Mouse (Mus musculus): Measurements from ENCODE around the gene Etnk2. TPM values are rescaled to one million over a fixed set of nuclear protein-coding genes. Genes with fewer than 3 reads are reported as not detected.
A peak's percentile ranks its signal among the peaks of the same experiment; 100 is the strongest.

Gene Etnk2
- polyA plus RNA-seq, 1 experiment from 2014 or later, result 4.3 TPM

GRCm38 (mm10) chr1:133385506-133385905 lies 22.1 kb downstream of the Etnk2 start:
- peaks cover 5% of the 10 kb centered on the region; the same call in 1 of the 2 replicates for H3K36me3 ChIP-seq
- H3K27me3 ChIP-seq, result no peaks in the 10 kb centered on the region
- no peak overlapping the region for H3K4me2 ChIP-seq
- WGBS (ENCODE audit: insufficient replicate concordance), result 29% methylated on average over 9 of the region's 9 CpGs
- H3K4me1 ChIP-seq (replicated peaks), result peaks cover 15% of the 10 kb centered on the region
- no peak overlapping the region for H3K9ac ChIP-seq
- H3K27ac ChIP-seq, result no peak overlapping the region
- ATAC-seq (ENCODE audit: low read depth) (no peak), DNase-seq (peak; percentile 58)
- H3K4me3 ChIP-seq (replicated peaks), result no peak overlapping the region
- no peaks in the 10 kb centered on the region for H3K9me3 ChIP-seq (replicated peaks)

DNA sequence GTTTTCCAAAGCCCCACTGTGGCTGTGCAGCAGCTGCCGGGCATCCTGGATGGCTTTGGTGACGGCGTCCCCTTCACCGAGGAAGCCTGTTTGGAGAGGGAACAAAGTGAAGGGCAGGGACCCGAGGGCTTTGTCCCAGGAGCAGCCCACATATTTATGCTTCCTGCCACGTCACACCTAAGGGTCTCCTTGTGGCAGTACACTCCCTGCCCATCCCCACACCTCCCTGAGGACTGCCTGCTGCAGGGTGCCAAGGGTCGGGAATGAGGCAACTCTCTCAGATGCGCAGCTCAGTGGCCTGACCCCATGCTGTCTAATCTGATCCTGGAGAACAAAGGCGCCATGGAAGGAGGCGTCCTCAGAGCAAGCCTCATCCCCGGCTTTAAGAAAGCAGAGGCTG lies 22.8 kb downstream of the Etnk2 start:
- Histone ChIP-seq H3K4me3 (replicated peaks) (no peak overlapping the region), H3K36me3 (peaks cover 5% of the 10 kb centered on the region; the same call in 1 of the 2 replicates), H3K4me2 (no peak overlapping the region), H3K27ac (no peak overlapping the region), H3K9ac (no peak overlapping the region), H3K9me3 (replicated peaks) (no peaks in the 10 kb centered on the region), H3K4me1 (replicated peaks) (peaks cover 15% of the 10 kb centered on the region), H3K27me3 (no peaks in the 10 kb centered on the region)
- ATAC-seq (ENCODE audit: low read depth), result no peak
- no peak for DNase-seq
- WGBS (ENCODE audit: insufficient replicate concordance), result 75% methylated on average over 11 of the region's 11 CpGs

- ATAC-seq (ENCODE audit: low read depth) (peak; percentile 45; the same call in 1 of the 2 replicates), DNase-seq (no peak)
- H3K36me3 ChIP-seq, result peaks cover 14% of the 10 kb centered on the region
- no peak overlapping the region for H3K27ac ChIP-seq
- no peak overlapping the region for H3K4me2 ChIP-seq
- WGBS (ENCODE audit: insufficient replicate concordance), result 69% methylated on average over 19 of the region's 19 CpGs
- H3K9ac ChIP-seq, result no peak overlapping the region
- no peaks in the 10 kb centered on the region for H3K27me3 ChIP-seq
- no peaks in the 10 kb centered on the region for H3K9me3 ChIP-seq (replicated peaks)
- H3K4me3 ChIP-seq (replicated peaks), result no peak overlapping the region
- H3K4me1 ChIP-seq (replicated peaks), result peaks cover 15% of the 10 kb centered on the region
Observed at GRCm38 (mm10) chr1:133387539-133388268, 24.3 kb downstream of the Etnk2 start.

GRCm38 (mm10) chr1:133394702-133395101 lies 31.3 kb downstream of the Etnk2 start:
- ATAC-seq (ENCODE audit: low read depth), result no peak
- WGBS (ENCODE audit: insufficient replicate concordance), result 56% methylated on average over 4 of the region's 4 CpGs
- Histone ChIP-seq H3K27me3 (no peaks in the 10 kb centered on the region), H3K27ac (no peak overlapping the region), H3K4me2 (no peak overlapping the region), H3K9ac (no peak overlapping the region), H3K4me1 (replicated peaks) (peaks cover 9% of the 10 kb centered on the region), H3K36me3 (peaks cover 16% of the 10 kb centered on the region), H3K9me3 (replicated peaks) (no peaks in the 10 kb centered on the region), H3K4me3 (replicated peaks) (no peak overlapping the region)
- no peak for DNase-seq

GRCm38 (mm10) chr1:133396693-133397092 lies 33.3 kb downstream of the Etnk2 start:
- H3K4me1 ChIP-seq (replicated peaks), result peaks cover 15% of the 10 kb centered on the region
- H3K36me3 ChIP-seq, result peaks cover 7% of the 10 kb centered on the region
- WGBS (ENCODE audit: insufficient replicate concordance), result 67% methylated on average over 5 of the region's 5 CpGs
- no peak overlapping the region for H3K4me3 ChIP-seq (replicated peaks)
- H3K27ac ChIP-seq, result no peak overlapping the region
- no peaks in the 10 kb centered on the region for H3K9me3 ChIP-seq (replicated peaks)
- DNase-seq (no peak), ATAC-seq (ENCODE audit: low read depth) (no peak)
- H3K27me3 ChIP-seq, result no peaks in the 10 kb centered on the region
- H3K9ac ChIP-seq, result no peak overlapping the region
- no peak overlapping the region for H3K4me2 ChIP-seq

DNA sequence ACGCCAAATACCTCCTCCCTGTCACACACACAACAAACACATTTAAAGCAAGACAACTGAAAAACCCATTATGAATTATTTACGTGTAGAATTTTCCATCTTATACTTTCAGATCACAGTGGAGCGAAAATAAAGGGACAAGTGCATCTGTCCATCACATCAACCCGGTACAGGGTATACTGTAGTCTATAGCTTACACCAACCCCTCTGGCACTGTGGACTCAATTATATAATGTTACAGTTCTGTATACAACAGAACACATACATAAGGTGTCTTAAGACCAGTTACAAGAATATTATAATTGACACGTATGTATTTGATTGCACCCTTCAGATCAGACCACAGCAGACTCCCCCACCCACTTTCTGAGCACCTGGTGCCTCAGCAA lies 33.7 kb downstream of the Etnk2 start:
- 68% methylated on average over 5 of the region's 5 CpGs for WGBS (ENCODE audit: insufficient replicate concordance)
- ATAC-seq (ENCODE audit: low read depth), result no peak

GRCm38 (mm10) chr1:133397483-133398237 lies 34.3 kb downstream of the Etnk2 start:
- H3K9me3 ChIP-seq (replicated peaks), result no peaks in the 10 kb centered on the region
- no peaks in the 10 kb centered on the region for H3K27me3 ChIP-seq
- ATAC-seq (ENCODE audit: low read depth) (no peak), DNase-seq (no peak)
- no peak overlapping the region for H3K27ac ChIP-seq
- 29% methylated on average over 17 of the region's 17 CpGs for WGBS (ENCODE audit: insufficient replicate concordance)
- peaks cover 2% of the 10 kb centered on the region; the same call in 1 of the 2 replicates for H3K36me3 ChIP-seq
- H3K4me2 ChIP-seq, result no peak overlapping the region
- H3K4me3 ChIP-seq (replicated peaks), result no peak overlapping the region
- H3K9ac ChIP-seq, result no peak overlapping the region
- peaks cover 15% of the 10 kb centered on the region for H3K4me1 ChIP-seq (replicated peaks)

More for the DNA sequence above, 33.7 kb downstream of the Etnk2 start:
- Histone ChIP-seq H3K4me1 (replicated peaks) (peaks cover 15% of the 10 kb centered on the region), H3K4me3 (replicated peaks) (no peak overlapping the region), H3K27ac (no peak overlapping the region), H3K9ac (no peak overlapping the region), H3K27me3 (no peaks in the 10 kb centered on the region), H3K4me2 (no peak overlapping the region), H3K9me3 (replicated peaks) (no peaks in the 10 kb centered on the region), H3K36me3 (peaks cover 3% of the 10 kb centered on the region)
- no peak for DNase-seq

DNA sequence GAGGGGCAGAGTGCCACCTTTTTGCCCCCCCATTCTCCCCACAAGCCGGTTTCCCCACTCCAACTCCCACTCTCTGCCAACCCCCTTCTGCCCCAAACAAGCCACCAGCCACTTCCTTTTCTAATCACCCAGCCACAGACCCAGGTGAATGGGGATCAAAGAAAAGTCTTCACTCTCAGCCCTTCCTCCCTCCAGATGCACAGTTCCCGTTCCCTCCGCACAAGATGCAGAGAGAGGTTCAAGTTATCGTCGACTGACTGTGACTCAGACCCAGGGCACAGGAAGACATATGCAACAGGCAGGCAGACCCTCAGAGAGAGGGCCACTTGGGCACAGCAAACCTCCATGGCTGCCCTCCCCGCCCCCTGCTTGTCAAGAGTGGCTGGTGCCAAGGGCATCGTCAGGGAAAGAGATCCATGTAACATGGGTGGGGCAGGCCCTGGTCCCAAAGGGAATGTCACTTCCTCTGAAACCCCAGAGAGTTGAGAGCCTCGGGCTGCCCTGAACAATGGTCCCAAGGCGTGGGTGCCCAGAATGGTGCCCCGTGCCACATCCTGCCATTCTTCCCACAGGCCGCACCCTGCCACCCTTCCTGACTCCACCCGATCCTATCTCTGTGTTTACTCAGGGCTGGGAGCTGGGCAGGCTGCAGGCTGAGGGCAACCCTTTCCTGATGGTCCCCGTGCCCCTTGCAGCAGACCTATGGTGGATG lies 36.8 kb downstream of the Etnk2 start:
- no peak for ATAC-seq (ENCODE audit: low read depth)
- 37% methylated on average over 13 of the region's 13 CpGs for WGBS (ENCODE audit: insufficient replicate concordance)

DNA sequence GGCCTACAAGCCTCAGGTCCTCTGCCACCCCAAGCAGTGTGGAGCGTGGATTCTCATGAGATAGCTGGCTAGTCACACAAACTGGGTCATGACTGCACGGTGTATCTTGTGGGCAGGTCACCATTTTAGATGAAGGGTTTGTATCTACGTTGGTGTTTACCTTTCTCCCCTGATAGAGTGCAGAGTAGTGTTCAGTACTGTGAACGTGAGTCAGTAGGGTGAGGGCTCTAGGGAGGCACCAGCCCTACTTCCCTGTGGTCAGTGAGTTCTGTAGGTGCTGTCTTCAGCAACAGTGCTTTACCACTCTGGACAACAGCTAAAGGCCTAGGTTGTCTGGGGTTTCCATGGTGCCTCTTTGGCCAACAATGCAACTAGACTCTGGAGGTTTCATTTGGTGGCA lies 40.6 kb downstream of the Etnk2 start:
- no peak for ATAC-seq (ENCODE audit: low read depth)
- Histone ChIP-seq H3K4me2 (no peak overlapping the region), H3K4me3 (replicated peaks) (no peak overlapping the region), H3K4me1 (replicated peaks) (peaks cover 16% of the 10 kb centered on the region; the same call in 1 of the 2 replicates), H3K27me3 (no peaks in the 10 kb centered on the region), H3K27ac (no peak overlapping the region), H3K9me3 (replicated peaks) (no peaks in the 10 kb centered on the region), H3K36me3 (no peaks in the 10 kb centered on the region), H3K9ac (no peak overlapping the region)
- no peak for DNase-seq
- WGBS (ENCODE audit: insufficient replicate concordance), result 60% methylated on average over 4 of the region's 4 CpGs

More for the DNA sequence above, 36.8 kb downstream of the Etnk2 start:
- H3K27ac ChIP-seq, result no peak overlapping the region
- H3K27me3 ChIP-seq, result no peaks in the 10 kb centered on the region
- H3K9ac ChIP-seq, result no peak overlapping the region
- H3K4me1 ChIP-seq (replicated peaks), result peaks cover 15% of the 10 kb centered on the region
- no peak for DNase-seq
- H3K4me3 ChIP-seq (replicated peaks), result no peak overlapping the region
- H3K4me2 ChIP-seq, result no peak overlapping the region
- no peaks in the 10 kb centered on the region for H3K9me3 ChIP-seq (replicated peaks)
- H3K36me3 ChIP-seq, result no peaks in the 10 kb centered on the region

DNA sequence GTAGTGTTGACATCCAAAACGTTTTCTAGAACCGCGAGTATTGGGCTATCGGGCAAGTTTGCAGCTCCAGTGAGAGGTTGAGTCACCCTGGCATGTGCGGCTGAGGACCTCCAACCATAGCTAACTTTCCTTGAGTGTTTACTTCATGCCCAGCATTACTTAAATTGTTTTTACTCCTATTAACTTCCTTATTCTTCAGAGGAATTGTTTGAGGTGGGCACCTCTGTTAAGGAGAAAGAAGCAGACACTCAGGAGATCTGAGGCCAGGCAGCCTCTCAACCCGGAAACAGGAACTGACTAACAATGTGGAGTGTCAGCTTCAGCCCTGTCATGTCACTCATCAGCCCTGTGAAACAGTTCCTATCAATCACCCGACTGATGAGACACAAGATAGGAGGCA lies 43.2 kb downstream of the Etnk2 start:
- Histone ChIP-seq H3K27me3 (no peaks in the 10 kb centered on the region), H3K4me3 (replicated peaks) (no peak overlapping the region), H3K9me3 (replicated peaks) (no peaks in the 10 kb centered on the region), H3K4me2 (no peak overlapping the region), H3K4me1 (replicated peaks) (peaks cover 23% of the 10 kb centered on the region), H3K36me3 (no peaks in the 10 kb centered on the region), H3K9ac (no peak overlapping the region), H3K27ac (no peak overlapping the region)
- no peak for DNase-seq
- ATAC-seq (ENCODE audit: low read depth), result no peak
- WGBS (ENCODE audit: insufficient replicate concordance), result 57% methylated on average over 7 of the region's 7 CpGs

- Histone ChIP-seq H3K27me3 (no peaks in the 10 kb centered on the region), H3K9me3 (replicated peaks) (no peaks in the 10 kb centered on the region), H3K4me3 (replicated peaks) (no peak overlapping the region), H3K4me1 (replicated peaks) (peaks cover 29% of the 10 kb centered on the region), H3K27ac (no peak overlapping the region), H3K4me2 (no peak overlapping the region), H3K36me3 (no peaks in the 10 kb centered on the region), H3K9ac (no peak overlapping the region)
- WGBS (ENCODE audit: insufficient replicate concordance), result 56% methylated on average over 6 of the region's 6 CpGs
- DNase-seq (no peak), ATAC-seq (ENCODE audit: low read depth) (no peak)
Observed at GRCm38 (mm10) chr1:133407436-133407835, 44.1 kb downstream of the Etnk2 start.
